Mouse (Mus musculus) urinary bladder, postnatal 4 days (tissue): ENCODE measurements around the gene Crabp1.

Experiments used
- DNase-seq, 2 experiments: peaks; one replicate each; pipeline ENCODE4 v3.0.0; 2021 to 2022; ENCODE audit warnings: low spot score in 2 of 2

Gene Crabp1

GRCm38 (mm10) chr9:54770140-54770780 lies 5.7 kb downstream of the Crabp1 start:
- DNase-seq: no peak

DNA sequence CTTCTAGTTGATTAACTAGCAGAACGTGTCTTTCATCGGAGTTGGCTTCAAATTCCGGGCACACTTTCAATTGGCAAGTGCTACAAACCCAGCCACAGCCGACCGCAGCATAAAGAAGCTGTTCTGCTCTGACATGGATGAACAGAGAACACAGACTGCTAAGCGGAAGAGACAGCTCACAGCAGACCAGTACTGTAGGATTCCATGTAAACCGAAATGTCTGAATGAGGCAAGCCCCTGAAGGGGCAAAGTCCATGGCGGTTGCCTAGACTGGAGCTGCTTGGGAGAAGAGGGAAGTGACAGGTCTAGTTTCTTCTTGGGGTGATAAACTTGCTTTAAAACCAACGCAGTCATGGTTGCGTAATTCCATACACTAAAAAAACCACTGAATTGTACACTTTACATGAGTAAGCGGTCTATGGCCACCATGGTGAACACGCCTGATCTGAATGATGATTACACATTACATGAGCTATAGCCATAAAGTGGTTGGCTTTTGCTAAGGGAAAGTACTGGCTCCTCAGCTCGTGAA lies 12.0 kb downstream of the Crabp1 start:
- no peak for DNase-seq

GRCm38 (mm10) chr9:54779280-54779679 lies 14.7 kb downstream of the Crabp1 start:
- no peak for DNase-seq

- DNase-seq: no peak
Observed at GRCm38 (mm10) chr9:54782504-54782903, 18.0 kb downstream of the Crabp1 start.

GRCm38 (mm10) chr9:54784003-54784402 lies 19.5 kb downstream of the Crabp1 start:
- DNase-seq: no peak

DNA sequence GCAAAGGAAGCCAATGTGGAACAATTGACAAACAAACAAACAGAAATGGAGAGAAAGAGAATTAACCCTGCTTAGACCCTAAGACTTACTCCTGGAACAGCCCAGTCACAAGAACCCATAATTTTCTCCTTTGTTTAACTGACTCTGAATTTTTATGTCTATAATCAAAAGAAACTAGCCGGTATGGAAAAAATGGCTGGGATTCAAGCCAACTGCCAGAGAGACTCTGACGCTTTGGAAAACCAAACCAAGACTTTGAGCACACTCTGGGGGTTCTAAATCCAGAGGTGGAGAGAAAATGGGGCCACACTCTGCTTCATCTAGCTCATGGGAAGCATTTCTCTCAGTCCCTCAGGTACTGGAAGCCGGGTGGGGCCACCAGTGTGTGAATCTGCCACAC lies 20.7 kb downstream of the Crabp1 start:
- DNase-seq: no peak

GRCm38 (mm10) chr9:54786083-54786482 lies 21.5 kb downstream of the Crabp1 start:
- no peak for DNase-seq

DNA sequence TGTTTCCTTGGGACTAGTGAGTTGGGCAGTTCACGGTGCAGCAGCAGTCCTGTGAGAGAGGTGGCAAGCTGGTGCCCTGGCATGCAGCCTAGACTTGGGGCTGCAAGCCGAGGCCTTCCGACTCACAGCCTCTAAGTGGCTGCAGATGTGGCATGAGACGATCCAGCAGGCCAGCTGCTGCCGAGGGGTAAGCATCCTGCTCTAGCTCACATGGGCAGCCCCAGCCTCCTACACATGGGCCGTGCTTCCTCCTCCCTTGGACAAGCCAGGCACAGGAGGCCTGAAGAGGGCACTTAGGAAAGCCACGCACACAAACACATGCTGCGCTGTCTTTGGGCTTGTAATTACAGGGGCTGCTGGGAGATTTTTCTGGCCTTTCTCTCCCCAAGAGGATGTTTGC lies 23.2 kb downstream of the Crabp1 start:
- DNase-seq: no peak

DNA sequence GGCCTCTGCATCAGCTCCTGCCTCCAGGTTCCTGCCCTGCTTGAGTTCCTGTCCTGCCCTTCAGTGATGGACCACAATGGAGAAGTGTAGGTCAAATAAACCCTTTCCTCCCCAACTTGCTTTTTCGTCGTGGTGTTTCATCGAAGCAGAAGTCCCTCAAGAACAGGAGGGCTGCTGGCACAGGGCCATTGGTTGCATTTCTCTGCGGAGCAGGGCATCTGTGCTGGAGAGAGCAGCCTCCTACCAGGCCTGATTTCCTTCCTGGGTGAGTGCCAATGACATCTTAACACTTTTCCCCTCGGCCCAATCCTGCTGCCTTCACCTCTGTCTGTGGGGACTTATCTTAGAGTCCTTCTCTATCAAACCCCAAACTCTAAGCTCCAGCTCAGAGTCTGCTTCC lies 25.7 kb downstream of the Crabp1 start:
- DNase-seq: no peak

DNA sequence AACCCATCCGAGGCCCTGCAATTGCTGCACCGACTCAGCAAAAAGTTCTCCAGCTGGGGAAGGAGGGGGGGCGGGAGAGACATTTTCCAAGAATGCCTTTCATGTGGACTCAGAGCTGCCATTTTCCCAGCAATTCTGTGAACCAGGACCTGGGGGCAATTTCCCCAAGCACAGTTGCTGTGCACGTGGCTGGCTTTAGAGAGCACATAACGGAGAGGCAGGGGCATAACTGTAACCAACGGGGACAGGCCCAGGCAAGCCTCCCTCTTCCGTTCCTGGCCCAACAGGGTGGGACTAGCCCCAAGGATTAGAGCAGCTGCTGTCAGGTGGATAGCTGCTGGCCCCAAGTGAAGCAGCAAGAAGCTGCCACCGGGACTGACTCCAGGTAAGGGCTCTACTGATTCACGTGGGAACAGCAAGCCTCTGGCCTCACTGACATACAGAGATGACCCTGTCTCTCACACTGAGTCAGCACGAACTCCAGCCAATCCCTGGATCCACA lies 37.0 kb downstream of the Crabp1 start:
- DNase-seq: no peak

DNA sequence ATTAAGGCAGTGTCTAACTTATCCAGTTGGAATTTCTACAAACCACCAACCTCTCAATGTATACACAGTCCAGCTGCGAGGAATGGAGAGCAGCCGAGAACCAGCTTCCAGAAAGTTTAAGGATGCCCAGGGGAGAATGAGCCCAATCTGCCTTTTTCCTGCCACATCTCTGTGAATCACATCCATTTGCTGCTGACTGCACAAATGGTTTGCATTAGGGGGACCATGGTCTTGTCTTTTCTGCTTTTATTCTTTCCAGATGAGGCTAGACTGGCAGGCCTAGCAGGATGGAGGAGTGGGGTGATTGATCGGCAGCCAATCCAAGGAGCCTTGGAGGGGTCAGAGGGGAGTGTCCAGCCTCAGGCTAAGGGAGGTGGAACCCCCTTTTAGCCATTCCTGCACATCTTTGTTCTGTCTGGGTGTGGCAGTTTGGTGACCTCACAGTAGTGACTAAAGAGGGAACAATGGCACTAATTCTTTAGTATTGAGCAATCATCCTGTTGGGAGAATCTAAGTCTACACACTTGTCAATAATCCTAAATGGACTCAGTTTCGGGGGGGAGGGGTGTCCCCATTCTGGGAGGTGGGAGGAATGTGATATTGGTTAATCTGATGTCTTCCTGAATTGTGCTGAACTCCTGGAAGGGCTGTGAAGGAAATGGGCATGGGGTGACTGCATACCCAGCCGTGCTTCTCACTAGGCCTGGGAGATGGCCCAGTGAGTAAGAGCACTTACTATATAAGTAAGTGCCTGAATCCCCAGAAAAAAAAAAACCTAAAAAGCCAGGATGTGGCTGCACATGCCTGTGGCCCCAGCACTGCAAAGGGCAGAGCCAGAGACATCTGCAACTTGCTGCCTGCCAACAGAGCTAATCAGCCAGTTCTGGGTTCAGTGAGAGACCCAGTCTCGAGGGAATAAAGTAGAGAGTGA lies 38.5 kb downstream of the Crabp1 start:
- DNase-seq: no peak

DNA sequence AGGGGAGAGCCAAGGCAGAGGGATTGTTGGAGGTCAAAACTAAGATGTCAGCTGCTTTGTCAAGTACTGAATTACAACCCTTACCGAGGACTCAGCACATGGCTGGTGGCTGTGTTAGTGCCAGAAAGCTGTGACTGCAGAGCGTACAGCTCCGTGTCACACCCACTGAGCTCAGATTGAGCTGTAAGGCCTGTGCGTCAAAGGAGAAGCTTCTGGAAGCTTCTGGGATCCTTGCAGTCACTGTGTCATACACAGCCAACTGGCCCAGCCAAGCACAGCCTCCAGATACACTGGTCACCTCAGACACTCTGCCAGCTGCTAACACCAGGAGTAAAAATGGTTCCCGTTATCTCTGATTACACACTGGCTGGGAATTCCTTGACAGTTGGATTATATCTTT lies 39.8 kb downstream of the Crabp1 start:
- DNase-seq: no peak

- no peak for DNase-seq
Observed at GRCm38 (mm10) chr9:54807761-54808160, 43.2 kb downstream of the Crabp1 start.

- DNase-seq: no peak
Observed at GRCm38 (mm10) chr9:54809953-54810352, 45.4 kb downstream of the Crabp1 start.

DNA sequence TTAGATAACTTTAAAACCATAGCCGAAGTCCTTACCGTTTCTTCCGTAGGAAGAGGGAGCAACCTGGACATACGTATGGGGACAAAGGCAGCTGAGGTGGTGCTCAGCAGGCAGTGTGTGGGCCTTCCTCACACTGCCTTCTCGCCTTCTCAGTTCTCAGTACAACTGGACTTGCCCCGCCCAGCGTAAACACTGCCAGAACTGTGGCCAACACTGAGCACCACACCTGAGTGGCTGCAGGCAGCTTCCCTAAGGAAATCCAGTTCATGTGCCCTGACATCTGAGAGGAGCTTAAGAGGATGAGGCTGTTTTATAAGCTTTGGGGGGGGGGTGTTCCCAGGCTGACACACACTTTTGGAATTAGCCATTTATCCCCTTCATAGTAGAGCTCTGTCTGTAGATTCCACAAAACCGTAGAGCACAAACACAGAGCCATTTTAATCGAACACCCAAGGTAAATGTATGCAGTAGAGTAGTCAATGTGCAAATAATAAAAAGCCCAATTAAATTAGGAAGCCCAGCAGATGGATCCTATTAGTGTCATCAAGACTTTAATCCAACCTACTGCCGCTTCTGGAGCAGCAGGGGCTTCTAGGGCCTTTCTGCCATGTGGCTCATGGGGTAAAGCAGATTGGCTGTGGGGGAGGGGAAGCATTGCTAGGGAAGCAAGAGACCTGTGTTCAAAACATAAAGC lies 52.1 kb downstream of the Crabp1 start:
- DNase-seq: no peak

DNA sequence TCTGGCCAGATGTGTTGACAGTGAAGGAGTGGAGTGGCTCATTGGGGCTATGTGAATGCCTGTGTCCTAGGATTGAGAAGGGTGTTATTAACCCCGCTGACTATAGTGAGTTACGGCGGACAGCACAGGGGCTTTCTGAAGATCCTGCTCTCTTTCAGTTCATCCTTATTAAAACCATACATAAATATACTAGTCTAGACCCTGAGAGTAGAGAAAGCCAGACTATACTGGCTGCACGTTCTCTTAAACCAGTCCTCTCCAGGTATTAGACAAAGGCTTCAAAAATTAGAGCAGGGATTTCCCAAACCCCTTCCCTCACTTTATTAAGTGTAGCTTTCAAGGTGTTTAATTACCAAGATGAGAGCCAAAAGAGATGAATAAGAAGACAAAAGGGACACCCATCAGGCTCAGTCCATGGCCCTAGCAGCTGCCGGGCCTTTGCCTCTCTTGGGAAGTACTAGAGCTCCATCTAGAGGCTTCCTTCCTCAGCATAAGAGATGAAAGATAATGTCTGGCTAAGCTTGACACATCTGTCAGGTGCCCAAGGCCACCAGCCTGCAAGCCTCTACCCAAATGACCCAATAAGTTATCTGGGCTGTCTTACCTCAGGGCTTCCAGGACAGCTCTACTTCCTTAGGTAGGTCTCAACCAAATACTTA lies 57.0 kb downstream of the Crabp1 start:
- no peak for DNase-seq
